Comparison of ENCODE assay signal across 1 mouse cellular context in genomic region chr12:25438217-25439028, GRCm38 (mm10).
TF ChIP-seq lines count a peak whose summit lies in the region.

No protein-coding gene starts in this region.

TF ChIP-seq in CH12.LX, 34 proteins besides CTCF, POLR2A, EP300 and RAD21 (continued from another document):
- TF ChIP-seq ZKSCAN1 (IDR thresholded peaks at IDR 0.05; ENCODE audit: borderline replicate concordance, low read depth, low read length): no peak
- TF ChIP-seq MAFK (IDR thresholded peaks at IDR 0.05; ENCODE audit: insufficient replicate concordance, low read length): peak; percentile 59
- TF ChIP-seq E2F4 (IDR thresholded peaks at IDR 0.05; ENCODE audit: insufficient replicate concordance, low read depth, low read length): no peak
- no peak for TF ChIP-seq CHD1 (IDR thresholded peaks at IDR 0.05; ENCODE audit: low read depth, low read length)
- TF ChIP-seq BHLHE40 (IDR thresholded peaks at IDR 0.05; ENCODE audit: low read depth, low read length): peak; percentile 82
- TF ChIP-seq PAX5 (IDR thresholded peaks at IDR 0.05; ENCODE audit: low read length): no peak
- TF ChIP-seq ZNF384 (IDR thresholded peaks at IDR 0.05; ENCODE audit: low read depth, low read length): peak; percentile 100
- peak; percentile 25; the same call in 1 of the 2 replicates for TF ChIP-seq MAZ (IDR thresholded peaks at IDR 0.05; ENCODE audit: low read depth, low read length)
TF ChIP-seq in CH12.LX: peak in this region for 17.
